Mouse (Mus musculus) splenic B cell, adult 2 months (primary cell): ENCODE results near the gene Ssh3.

Experiments used
- DNase-seq: peaks from one replicate; pipeline ENCODE4 v3.0.0-alpha.2; 2011; ENCODE audit warnings: low read depth, low spot score
- H3K27me3 ChIP-seq: 2 replicates; pipeline ENCODE4 v1.6.1; 2012; ENCODE audit warnings: mild to moderate bottlenecking, low read length, moderate library complexity, mixed read lengths; ENCODE audit not compliant: control insufficient read depth, poor library complexity, insufficient read depth, severe bottlenecking
- H3K36me3 ChIP-seq: 2 replicates; pipeline ENCODE4 v1.6.1; 2012; ENCODE audit warnings: mild to moderate bottlenecking, low read length, moderate library complexity, mixed read lengths; ENCODE audit not compliant: control insufficient read depth, poor library complexity, insufficient read depth, severe bottlenecking

Ssh3 gene

DNA sequence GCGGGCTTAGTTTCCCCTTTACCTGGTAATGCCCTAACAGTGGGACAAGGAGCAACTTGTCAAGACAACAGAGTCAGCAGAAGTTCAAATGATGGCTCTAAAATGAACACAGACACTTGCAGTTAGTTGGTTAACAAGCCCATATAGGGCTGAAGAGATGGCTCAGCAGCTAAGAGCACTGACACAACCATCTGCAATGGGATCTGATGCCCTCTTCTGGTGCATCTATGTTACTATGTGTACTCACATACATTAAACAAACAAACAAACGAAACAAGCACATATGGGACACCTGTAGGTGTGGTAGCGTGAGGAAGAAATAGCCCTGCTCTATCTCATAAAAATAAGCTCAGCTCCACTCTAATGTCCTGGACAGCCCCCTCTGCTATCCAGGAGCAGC, 26.6 kb downstream of the Ssh3 start:
- no peaks in the 10 kb centered on the region for H3K36me3 ChIP-seq
- H3K27me3 ChIP-seq: no peaks in the 10 kb centered on the region
- peak; percentile 63 for DNase-seq

GRCm38 (mm10) chr19:4240247-4240668, 28.7 kb downstream of the Ssh3 start:
- no peaks in the 10 kb centered on the region for H3K27me3 ChIP-seq
- no peak for DNase-seq
- no peaks in the 10 kb centered on the region for H3K36me3 ChIP-seq

GRCm38 (mm10) chr19:4234548-4234947, 34.4 kb downstream of the Ssh3 start:
- H3K27me3 ChIP-seq: no peaks in the 10 kb centered on the region
- DNase-seq: no peak
- H3K36me3 ChIP-seq: peaks cover 2% of the 10 kb centered on the region; the same call in 1 of the 2 replicates

GRCm38 (mm10) chr19:4232651-4233050, 36.3 kb downstream of the Ssh3 start:
- no peak for DNase-seq
- Histone ChIP-seq H3K36me3 (peaks cover 2% of the 10 kb centered on the region; the same call in 1 of the 2 replicates), H3K27me3 (no peaks in the 10 kb centered on the region)

DNA sequence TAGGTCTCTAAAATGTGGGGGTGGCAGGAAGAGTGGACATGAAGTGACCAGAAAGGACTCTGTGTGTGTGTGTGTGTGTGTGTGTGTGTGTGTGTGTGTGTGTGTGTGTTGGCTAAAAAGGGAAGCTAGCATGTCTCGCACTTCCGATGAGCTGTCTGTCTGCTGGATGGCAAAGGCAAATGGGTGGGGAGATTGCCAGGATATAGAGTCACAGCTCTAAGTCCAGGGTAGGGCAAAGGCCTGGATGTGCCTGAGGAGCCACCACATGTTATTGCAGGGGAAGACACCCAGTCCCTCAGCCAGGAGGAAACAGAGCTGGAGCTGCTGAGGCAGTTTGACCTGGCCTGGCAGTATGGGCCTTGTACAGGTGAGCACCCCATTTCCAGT, 36.8 kb downstream of the Ssh3 start:
- no peaks in the 10 kb centered on the region for H3K27me3 ChIP-seq
- H3K36me3 ChIP-seq: peaks cover 2% of the 10 kb centered on the region; the same call in 1 of the 2 replicates
- DNase-seq: peak; percentile 74

DNA sequence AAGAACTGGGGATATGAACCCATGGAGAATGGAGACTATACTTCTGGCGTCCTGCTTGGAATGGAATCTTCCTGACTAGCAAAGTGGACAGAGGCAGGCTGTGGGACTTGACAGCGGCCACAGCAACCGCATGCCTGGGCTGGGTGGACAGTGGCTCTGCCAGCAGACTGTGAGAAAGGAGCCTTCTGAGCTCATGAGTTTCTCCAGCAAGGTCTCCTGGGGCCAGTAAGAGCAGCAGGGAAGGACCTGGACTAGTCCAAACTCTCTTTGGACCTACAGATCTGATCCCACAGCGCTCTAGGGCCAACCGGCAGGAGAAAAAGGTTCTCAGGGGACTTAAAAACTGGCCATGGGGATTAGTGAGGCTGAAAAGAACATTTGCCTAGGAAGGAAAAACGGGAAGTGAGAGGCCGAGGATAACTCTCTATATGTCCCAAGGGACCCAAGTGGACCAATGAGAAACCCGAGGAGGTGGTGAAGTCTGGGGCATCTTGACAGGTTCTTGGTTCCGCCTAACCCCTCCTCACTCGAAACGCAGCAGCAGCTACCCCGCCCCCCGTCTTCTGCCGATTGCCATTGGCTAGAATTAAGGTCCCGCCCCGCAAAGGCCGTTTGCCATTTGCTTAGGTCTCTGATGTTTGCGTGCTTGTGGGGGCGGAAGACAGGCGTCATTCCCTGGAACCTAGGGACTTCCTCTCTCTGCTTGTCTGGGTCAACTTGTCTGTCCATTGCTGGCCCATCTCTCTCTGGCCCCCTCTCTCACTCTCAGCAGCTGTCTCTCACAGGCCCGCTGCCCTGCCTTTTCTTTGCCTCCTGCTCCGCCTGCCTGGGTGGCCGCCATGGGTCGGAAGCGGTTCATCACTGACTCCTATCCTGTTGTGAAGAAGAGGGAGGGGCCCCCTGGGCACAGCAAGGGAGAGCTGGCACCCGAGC, 37.5 kb downstream of the Ssh3 start, which contains the start of gene Pold4:
TSS of gene Pold4 (plus strand) at position 647 of the 933 bp plus-strand sequence.
- H3K27me3 ChIP-seq: no peaks in the 10 kb centered on the region
- peak; percentile 99 for DNase-seq
- H3K36me3 ChIP-seq: peaks cover 2% of the 10 kb centered on the region; the same call in 1 of the 2 replicates

- Histone ChIP-seq H3K36me3 (peaks cover 2% of the 10 kb centered on the region; the same call in 1 of the 2 replicates), H3K27me3 (no peaks in the 10 kb centered on the region)
- no peak for DNase-seq
Observed at GRCm38 (mm10) chr19:4230415-4230814, 38.6 kb downstream of the Ssh3 start.

- no peak for DNase-seq
- peaks cover 2% of the 10 kb centered on the region; the same call in 1 of the 2 replicates for H3K36me3 ChIP-seq
- H3K27me3 ChIP-seq: no peaks in the 10 kb centered on the region
Observed at GRCm38 (mm10) chr19:4229451-4230076, 39.4 kb downstream of the Ssh3 start.

- Histone ChIP-seq H3K36me3 (peaks cover 2% of the 10 kb centered on the region; the same call in 1 of the 2 replicates), H3K27me3 (no peaks in the 10 kb centered on the region)
- no peak for DNase-seq
Observed at GRCm38 (mm10) chr19:4228891-4229290, 40.1 kb downstream of the Ssh3 start.

- DNase-seq: peak; percentile 84
- Histone ChIP-seq H3K36me3 (peaks cover 2% of the 10 kb centered on the region; the same call in 1 of the 2 replicates), H3K27me3 (no peaks in the 10 kb centered on the region)
Observed at GRCm38 (mm10) chr19:4227894-4228678, 40.9 kb downstream of the Ssh3 start.

- no peaks in the 10 kb centered on the region for H3K27me3 ChIP-seq
- no peak for DNase-seq
Observed at GRCm38 (mm10) chr19:4227446-4227845, 41.5 kb downstream of the Ssh3 start.

GRCm38 (mm10) chr19:4226779-4227178, 42.2 kb downstream of the Ssh3 start:
- peak; percentile 63 for DNase-seq
- no peaks in the 10 kb centered on the region for H3K27me3 ChIP-seq
- H3K36me3 ChIP-seq: peaks cover 3% of the 10 kb centered on the region; the same call in 1 of the 2 replicates

More at GRCm38 (mm10) chr19:4227446-4227845, 41.5 kb downstream of the Ssh3 start:
- peaks cover 3% of the 10 kb centered on the region; the same call in 1 of the 2 replicates for H3K36me3 ChIP-seq

GRCm38 (mm10) chr19:4222165-4222564, 46.8 kb downstream of the Ssh3 start:
- H3K36me3 ChIP-seq: peaks cover 3% of the 10 kb centered on the region; the same call in 1 of the 2 replicates
- DNase-seq: peak; percentile 53
- H3K27me3 ChIP-seq: no peaks in the 10 kb centered on the region
